Mouse (Mus musculus) CH12.LX (cell line): ENCODE results near the gene Fam214a.

Experiments used
- CTCF ChIP-seq, 2 experiments: IDR thresholded peaks in 1 of 2; conservative IDR thresholded peaks in 1 of 2; 2 replicates each; pipeline ENCODE4 v1.5.1; 2011 to 2012; ENCODE audit warnings: low read depth in 2 of 2, low read length in 2 of 2, improper control_type of control experiment in 1 of 2, inconsistent platforms in 1 of 2, mild to moderate bottlenecking in 1 of 2, moderate library complexity in 1 of 2
- EP300 ChIP-seq: IDR thresholded peaks from 2 replicates; pipeline ENCODE4 v1.6.1; 2011; ENCODE audit warnings: low read length, improper control_type of control experiment
- HCFC1 ChIP-seq: IDR thresholded peaks from 2 replicates; pipeline ENCODE4 v1.6.1; 2012; ENCODE audit warnings: low read depth, mild to moderate bottlenecking, inconsistent platforms, low read length, improper control_type of control experiment
- JUN ChIP-seq: IDR thresholded peaks from 2 replicates; pipeline ENCODE4 v1.6.1; 2011; ENCODE audit warnings: low read depth, mild to moderate bottlenecking, low read length, improper control_type of control experiment, moderate library complexity; ENCODE audit not compliant: insufficient read depth
- MAFK ChIP-seq: IDR thresholded peaks from 2 replicates; pipeline ENCODE4 v1.6.1; 2011; ENCODE audit warnings: low read length, improper control_type of control experiment; ENCODE audit not compliant: insufficient replicate concordance
- RAD21 ChIP-seq: IDR thresholded peaks from 2 replicates; pipeline ENCODE4 v1.6.1; 2011; ENCODE audit warnings: low read depth, mild to moderate bottlenecking, low read length, improper control_type of control experiment, moderate library complexity
- ZMIZ1 ChIP-seq: IDR thresholded peaks from 2 replicates; pipeline ENCODE4 v1.6.1; 2012; ENCODE audit warnings: low read depth, mild to moderate bottlenecking, inconsistent platforms, low read length, improper control_type of control experiment

DNA sequence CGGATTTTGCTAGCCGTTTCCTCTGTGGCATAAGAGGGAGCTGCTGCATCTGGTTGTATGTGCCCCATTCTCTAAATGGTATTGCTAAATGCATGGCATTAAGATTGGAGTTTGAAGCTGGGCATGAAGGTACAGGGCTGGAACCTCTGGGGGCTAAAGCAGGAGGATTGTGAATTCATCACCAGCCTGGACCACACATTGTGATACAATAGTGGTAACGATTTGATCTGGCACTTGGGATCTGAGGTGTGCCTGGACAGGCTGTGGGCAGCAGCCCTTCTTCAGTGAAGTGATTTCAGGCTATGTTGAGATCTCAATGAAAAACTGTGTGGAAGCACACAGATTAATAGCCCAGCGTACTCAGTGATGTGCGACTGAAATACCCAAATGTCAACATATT, 26.7 kb downstream of the Fam214a start:
- no peak for TF ChIP-seq CTCF (conservative IDR thresholded peaks at IDR 0.05 in 1 of 2, IDR thresholded peaks at IDR 0.05 in 1 of 2; ENCODE audit: low read depth in 2 of 2, low read length in 2 of 2)
- TF ChIP-seq JUN, result no peak
- no peak for TF ChIP-seq ZMIZ1
- TF ChIP-seq RAD21, result no peak
- TF ChIP-seq EP300, result no peak
- no peak for TF ChIP-seq MAFK
- TF ChIP-seq HCFC1, result no peak
